Mouse (Mus musculus): ENCODE measurements around the gene Zfp986. TPM values are rescaled to one million over a fixed set of nuclear protein-coding genes. Genes with fewer than 3 reads are reported as not detected.

Zfp986 gene
- polyA plus RNA-seq (2015; fragmentation: Nextera tagmentation; extraction: Ambion mirVana), result not detected in 2 replicates

GRCm38 (mm10) chr4:145868494-145868893 lies at the start of gene Zfp986:
Zfp986 (plus strand) TSS chr4:145868794.

Other genes starting within 250 kb of the Zfp986 start
- gene Zfp980, start 198.1 kb upstream of the Zfp986 start, polyA plus RNA-seq (2015; fragmentation: Nextera tagmentation; extraction: Ambion mirVana), result not detected in 2 replicates
- gene Zfp987, start 228.5 kb downstream of the Zfp986 start, polyA plus RNA-seq (2015; fragmentation: Nextera tagmentation; extraction: Ambion mirVana), result not detected in 2 replicates